Mouse (Mus musculus): Measurements from ENCODE around the gene Trim75. TPM values are rescaled to one million over a fixed set of nuclear protein-coding genes. Genes with fewer than 3 reads are reported as not detected.

Trim75 gene
- polyA plus RNA-seq, 1 experiment: not detected

- no peak for TF ChIP-seq POLR2A (IDR thresholded peaks at IDR 0.05; ENCODE audit: control insufficient read depth, extremely low read depth, insufficient read depth, low read length, poor library complexity)
- TF ChIP-seq CTCF (IDR thresholded peaks at IDR 0.05; ENCODE audit: borderline replicate concordance, control insufficient read depth, extremely low read depth, insufficient read depth, low read length, poor library complexity): no peak
- no peak overlapping the region for H3K4me3 ChIP-seq (ENCODE audit: control insufficient read depth, insufficient read depth, low read length)
- H3K27ac ChIP-seq (ENCODE audit: control insufficient read depth, insufficient read depth, low read length): no peak overlapping the region
- 84% methylated on average over 8 of the region's 8 CpGs for WGBS
- no peaks in the 10 kb centered on the region for H3K36me3 ChIP-seq (ENCODE audit: control insufficient read depth, insufficient read depth, low read length)
- peaks cover 27% of the 10 kb centered on the region for H3K4me1 ChIP-seq (replicated peaks; ENCODE audit: control insufficient read depth, insufficient read depth, low read length)
- DNase-seq: no peak
- no peaks in the 10 kb centered on the region for H3K27me3 ChIP-seq (ENCODE audit: control insufficient read depth, insufficient read depth, low read length)
These were observed 46.6 kb downstream of the Trim75 start for GRCm38 (mm10) chr8:64941019-64941418.

- TF ChIP-seq CTCF (IDR thresholded peaks at IDR 0.05; ENCODE audit: borderline replicate concordance, control insufficient read depth, extremely low read depth, insufficient read depth, low read length, poor library complexity) (no peak), POLR2A (IDR thresholded peaks at IDR 0.05; ENCODE audit: control insufficient read depth, extremely low read depth, insufficient read depth, low read length, poor library complexity) (no peak)
- 88% methylated on average over 3 of the region's 3 CpGs for WGBS
These were observed 52.6 kb downstream of the Trim75 start for GRCm38 (mm10) chr8:64934997-64935396.

More at GRCm38 (mm10) chr8:64934997-64935396, 52.6 kb downstream of the Trim75 start:
- Histone ChIP-seq H3K27me3 (ENCODE audit: control insufficient read depth, insufficient read depth, low read length) (no peaks in the 10 kb centered on the region), H3K36me3 (ENCODE audit: control insufficient read depth, insufficient read depth, low read length) (no peaks in the 10 kb centered on the region), H3K4me3 (ENCODE audit: control insufficient read depth, insufficient read depth, low read length) (no peak overlapping the region), H3K4me1 (replicated peaks; ENCODE audit: control insufficient read depth, insufficient read depth, low read length) (no peaks in the 10 kb centered on the region), H3K27ac (ENCODE audit: control insufficient read depth, insufficient read depth, low read length) (no peak overlapping the region)
- no peak for DNase-seq

Other genes with a start within 250 kb of the Trim75 start
- 7.5 and 8.2 TPM in 2 replicates for gene Klhl2, start 137.8 kb downstream of the Trim75 start, polyA plus RNA-seq (2012; rRNA removed)
- 58.2 and 71.8 TPM in 2 replicates for gene Tmem192, start 40.6 kb downstream of the Trim75 start, polyA plus RNA-seq (2012; rRNA removed)
- not detected in 2 replicates for gene Trim61, start 30.7 kb upstream of the Trim75 start, polyA plus RNA-seq (2012; rRNA removed)
- not detected in 2 replicates for gene Trim60, start 30.8 kb upstream of the Trim75 start, polyA plus RNA-seq (2012; rRNA removed)
- 0.28 TPM in 1 of 2 replicates, not detected in the other for gene Apela, start 49.5 kb upstream of the Trim75 start, polyA plus RNA-seq (2012; rRNA removed)
- not detected in 2 replicates for gene Gm10663, start 87.2 kb upstream of the Trim75 start, polyA plus RNA-seq (2012; rRNA removed)
- not detected in 2 replicates for gene BC030870, start 141.7 kb upstream of the Trim75 start, polyA plus RNA-seq (2012; rRNA removed)

Measured in thymus, adult 2 months (tissue).